Mouse (Mus musculus): ENCODE data around the gene Ppp1r14b. TPM values are rescaled to one million over a fixed set of nuclear protein-coding genes. Genes with fewer than 3 reads are reported as not detected.
A peak's percentile ranks its signal among the peaks of the same experiment; 100 is the strongest.

Ppp1r14b gene
- total RNA-seq, 2 experiments from 2014 or later, result 49.8 to 57.2 TPM

DNA sequence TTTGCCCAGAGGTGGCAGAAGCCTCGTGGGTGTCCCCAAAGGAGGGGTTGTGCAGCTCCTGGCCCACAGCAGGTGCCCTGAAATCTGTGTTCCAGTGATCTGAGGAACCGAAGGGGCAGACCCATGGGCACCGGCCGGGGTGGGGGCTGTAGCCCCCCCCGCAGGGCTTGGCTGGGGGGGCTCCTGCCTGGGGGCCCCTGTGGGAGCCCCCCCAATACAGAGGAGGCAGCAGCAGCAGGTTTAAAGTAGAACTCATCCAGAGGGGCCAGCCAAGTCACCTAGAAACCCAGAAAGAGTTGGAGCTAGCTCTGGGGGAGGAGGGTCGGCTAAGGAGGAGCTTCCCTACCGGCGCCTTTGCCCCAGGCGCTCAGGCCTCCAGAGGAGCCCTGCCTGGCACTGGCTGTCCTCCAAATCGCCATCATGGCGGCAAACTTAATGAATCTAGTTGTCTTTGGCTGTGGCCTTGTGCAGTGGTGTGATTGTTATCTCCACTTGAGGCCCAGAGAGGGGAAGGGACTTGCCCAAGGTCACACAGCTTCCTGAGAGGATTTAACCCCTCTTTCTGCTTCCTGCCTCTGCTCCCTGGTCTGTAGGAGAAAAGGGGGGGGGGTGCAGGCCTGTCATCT lies 4.2 kb upstream of the Ppp1r14b start:
- no peak for DNase-seq (ENCODE audit: low spot score in 2 of 2)
- intact Hi-C loops (cut with DNase I), result no loop called here

DNA sequence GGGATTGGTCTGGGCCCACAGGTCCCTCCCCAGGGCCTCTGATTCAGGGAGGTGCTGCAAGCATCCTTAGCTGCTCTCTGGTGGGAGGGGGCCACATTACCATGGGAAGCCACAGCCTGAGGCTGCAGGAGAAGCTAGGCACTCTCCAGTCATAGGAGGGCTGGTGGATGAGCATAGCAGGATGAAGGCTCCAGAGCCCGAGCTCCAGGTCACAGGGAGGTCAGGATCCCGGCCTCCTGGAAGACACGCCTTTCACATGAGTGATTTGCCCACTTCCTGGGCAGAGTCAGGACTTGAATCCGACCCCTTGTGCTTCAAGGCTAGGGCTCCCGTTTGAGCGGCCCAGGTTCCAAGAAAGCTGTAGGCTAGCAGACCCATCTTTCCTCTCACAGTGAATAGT lies 3.1 kb upstream of the Ppp1r14b start:
- no peak for DNase-seq (ENCODE audit: low spot score in 2 of 2)
- intact Hi-C loops (cut with DNase I), result no loop called here

DNA sequence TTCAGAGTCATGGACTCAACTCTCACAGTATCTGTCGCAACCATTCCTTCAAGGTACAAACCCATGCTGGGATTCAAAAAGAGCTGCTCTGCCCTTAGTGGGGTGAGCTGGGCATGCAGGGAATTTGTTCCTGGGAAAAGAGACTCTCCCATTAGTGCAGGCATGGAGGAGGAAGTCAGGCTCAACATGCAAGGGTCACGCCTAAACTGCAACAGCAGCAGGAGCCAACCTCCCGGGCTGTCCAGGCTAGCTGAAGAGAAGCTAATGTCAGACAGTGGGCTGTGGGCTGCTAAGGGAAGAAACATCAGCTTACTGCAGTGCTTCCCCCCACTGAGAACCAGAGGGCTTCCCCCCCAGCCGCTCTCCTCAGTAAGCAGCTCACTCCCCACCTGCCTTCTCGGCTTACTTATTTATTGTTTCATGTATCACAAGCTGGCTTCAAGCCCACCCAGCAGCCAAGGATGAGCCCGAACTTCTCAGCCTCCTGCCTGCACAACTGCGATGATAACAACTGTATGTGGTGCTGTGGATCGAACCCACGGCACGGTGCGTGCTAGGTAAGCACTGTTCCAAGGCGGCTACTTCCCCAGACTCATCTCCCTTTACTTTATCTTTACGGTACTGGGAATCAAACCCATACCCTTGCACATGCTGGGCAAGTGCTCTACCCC lies 2.4 kb upstream of the Ppp1r14b start:
- no peak for DNase-seq (ENCODE audit: low spot score in 2 of 2)
- intact Hi-C loops (cut with DNase I), result no loop called here

DNA sequence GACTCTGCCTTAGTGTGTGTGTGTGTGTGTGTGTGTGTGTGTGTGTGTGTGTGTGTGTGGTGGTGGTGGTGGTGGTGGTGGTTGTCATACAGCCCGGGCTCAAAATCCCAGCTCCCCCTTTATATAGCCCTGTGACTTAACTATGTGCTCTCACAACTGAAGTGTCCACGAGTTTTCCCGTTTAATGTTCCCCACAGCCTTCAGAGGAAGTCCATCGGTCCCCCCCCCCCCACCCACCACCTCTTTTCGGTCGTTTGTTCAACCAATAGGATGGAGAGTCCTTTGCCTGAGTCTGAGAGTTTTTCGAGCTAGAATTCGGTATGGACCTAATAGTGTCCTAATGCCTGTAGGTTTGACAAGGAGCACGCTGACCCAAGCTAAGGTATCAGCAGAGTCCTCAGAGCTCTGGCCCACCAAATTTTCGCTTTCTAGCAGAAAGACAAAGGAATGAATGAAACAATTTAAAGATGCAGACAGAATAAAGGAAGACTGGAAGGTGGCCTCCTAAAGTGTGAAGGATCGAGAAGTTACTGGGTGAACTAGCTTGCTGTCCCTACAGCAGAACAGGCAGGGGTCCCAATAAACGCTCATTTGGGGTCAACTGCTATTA lies 1.1 kb upstream of the Ppp1r14b start:
- DNase-seq (ENCODE audit: low spot score in 2 of 2), result no peak
- intact Hi-C loops (cut with DNase I), result loop anchor here (1.0 kb wide), 1 partner anchor 22 kb away; no protein-coding TSS in a partner anchor

DNA sequence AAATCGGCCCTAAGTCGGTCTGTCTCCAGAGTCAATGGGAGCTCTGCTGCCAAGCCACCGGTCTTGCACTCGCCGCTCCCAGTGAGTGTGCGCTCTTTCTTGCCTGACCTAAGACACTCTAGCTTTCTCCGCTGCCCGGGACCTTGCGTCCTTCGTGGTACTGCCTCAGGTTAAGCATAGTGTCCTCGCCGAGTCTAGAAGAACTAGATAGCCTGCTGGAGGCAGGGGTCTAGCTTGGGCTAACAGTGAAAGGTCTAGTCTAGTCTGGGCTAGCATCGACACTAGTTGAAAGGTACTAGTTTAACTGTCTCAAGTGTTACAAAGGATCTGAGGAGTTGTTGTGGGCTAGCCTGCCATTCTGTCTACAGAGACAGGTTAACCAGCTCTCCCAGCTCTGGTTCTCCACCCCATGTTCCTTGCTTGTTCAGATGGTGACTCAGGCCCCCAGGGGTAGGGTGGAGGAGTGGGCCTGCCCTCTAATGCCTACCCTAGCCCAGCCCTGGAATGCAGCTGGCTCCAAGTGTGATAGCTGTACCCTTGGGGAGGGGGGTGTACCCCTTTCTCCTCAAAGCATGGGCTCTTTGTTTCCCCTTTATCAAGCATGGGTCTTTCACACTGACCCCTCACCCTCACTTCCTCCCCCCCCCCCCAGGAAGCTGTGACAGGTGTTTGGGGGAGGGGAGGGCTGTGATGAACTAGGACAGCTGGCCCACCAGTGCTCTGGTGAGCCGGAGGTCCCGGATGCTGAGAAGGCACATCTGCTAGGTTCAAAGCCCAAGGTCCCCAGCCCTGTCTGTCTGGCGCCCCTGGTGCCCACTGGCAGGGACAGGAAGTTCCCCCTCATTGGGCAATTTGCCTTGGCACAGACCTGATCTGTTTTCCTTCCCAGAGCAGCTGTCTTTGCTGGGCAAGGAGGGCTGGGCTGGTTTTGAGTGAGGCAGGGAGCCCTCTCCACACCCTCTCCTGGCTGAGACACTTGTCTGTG lies 1.1 kb downstream of the Ppp1r14b start, which contains the start of gene Plcb3:
TSS of gene Plcb3 (minus strand) at position 934 of the 985 bp plus-strand sequence.
- peak; percentile 64 to 66 for DNase-seq (ENCODE audit: low spot score in 2 of 2)
- intact Hi-C loops (cut with DNase I), result loop anchor here (5.0 kb wide), 1 partner anchor 34 kb away; the partner anchor contains the start of genes Bad and Gpr137

DNA sequence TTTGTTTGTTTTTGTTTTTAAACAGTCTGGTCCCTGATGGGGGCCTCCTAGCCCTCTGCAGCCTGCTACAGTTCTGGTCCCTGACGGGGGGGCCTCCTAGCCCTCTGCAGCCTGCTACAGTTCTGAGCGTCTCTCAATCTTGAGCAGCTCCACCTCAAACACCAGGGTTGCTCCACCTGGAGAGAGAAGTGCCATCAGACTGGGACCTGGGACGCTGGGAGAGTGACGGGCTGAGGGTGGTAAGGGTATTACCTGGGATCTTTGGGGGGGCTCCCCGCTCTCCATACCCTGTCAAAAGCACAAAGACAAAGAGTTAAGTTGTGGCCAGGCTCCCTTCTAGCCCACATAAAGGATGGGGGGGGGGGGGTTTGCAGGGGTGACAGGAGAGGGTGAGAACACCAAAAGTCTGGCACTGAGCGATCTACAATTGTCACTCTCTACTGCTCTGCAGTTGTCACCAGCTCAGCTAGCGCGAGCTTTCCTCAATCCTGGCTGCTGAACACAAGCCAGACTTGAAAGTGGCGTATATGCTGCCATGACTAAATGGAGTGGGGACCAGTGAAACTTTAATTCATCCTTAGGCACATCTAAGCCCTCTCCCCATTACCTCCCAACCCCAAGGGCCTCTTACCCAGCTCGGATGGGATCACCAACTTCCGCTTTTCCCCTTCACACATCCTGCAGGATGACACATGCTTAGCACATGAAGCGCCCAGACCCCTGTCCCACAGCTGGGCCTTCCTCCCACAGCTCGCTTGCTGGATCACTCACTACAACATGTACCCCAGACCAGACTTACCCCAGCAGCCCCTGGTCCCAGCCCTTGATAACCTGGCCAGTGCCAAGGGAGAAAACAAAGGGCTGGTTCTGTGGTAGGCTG lies 3.2 kb downstream of the Ppp1r14b start:
- no peak for DNase-seq (ENCODE audit: low spot score in 2 of 2)
- intact Hi-C loops (cut with DNase I), result loop anchor here (2.0 to 5.0 kb wide), 2 partner anchors 36 to 55 kb away; partner anchors contain the start of genes Bad and Gpr137

DNA sequence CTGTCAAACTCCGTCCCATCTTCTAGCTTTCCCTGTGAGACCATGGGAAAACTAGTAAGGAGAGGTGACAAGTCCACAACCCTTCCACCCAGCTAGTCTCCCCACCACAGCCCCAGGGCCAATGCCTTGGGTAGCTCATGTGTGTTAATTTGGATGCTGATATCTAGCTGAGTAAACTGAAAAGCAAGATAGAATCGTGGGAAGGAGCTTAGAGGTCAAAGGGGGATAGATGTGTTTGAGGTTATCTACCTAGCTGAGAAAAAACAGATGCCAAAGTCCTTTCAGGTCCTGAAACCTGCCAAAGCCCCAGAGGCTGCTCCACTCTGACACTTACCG lies 3.8 kb downstream of the Ppp1r14b start:
- DNase-seq (ENCODE audit: low spot score in 2 of 2), result peak in 1 of 2 experiments; percentile 28
- intact Hi-C loops (cut with DNase I), result loop anchor here (2.0 to 5.0 kb wide), 2 partner anchors 36 to 56 kb away; partner anchors contain the start of genes Bad and Gpr137

DNA sequence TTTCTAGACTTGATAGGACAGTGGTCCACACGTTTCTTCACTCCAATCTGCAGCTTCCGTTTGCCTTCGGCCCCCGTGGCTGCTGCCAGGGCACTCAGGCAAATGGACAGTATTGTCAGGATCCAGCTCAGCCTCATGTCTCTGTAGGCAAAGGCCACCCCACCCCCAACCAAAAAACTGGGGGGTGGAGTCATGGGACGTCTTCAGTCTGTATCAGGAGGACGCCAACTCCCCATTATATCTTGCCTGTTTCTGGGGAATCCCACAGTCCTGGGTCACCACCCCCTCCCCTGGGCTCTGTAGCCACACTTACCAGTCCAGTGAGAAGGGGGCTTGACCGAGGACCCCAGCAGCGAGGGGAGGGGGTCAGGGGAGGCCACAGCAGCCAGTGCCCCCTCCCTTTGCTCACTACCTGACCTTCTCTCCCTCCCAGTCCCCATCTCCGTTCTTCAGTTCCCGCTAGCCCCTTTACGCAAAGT lies 4.3 kb downstream of the Ppp1r14b start:
- intact Hi-C loops (cut with DNase I), result loop anchor here (2.0 to 5.0 kb wide), 2 partner anchors 37 to 56 kb away; partner anchors contain the start of genes Bad and Gpr137
- DNase-seq (ENCODE audit: low spot score in 2 of 2), result peak; percentile 43 to 63

DNA sequence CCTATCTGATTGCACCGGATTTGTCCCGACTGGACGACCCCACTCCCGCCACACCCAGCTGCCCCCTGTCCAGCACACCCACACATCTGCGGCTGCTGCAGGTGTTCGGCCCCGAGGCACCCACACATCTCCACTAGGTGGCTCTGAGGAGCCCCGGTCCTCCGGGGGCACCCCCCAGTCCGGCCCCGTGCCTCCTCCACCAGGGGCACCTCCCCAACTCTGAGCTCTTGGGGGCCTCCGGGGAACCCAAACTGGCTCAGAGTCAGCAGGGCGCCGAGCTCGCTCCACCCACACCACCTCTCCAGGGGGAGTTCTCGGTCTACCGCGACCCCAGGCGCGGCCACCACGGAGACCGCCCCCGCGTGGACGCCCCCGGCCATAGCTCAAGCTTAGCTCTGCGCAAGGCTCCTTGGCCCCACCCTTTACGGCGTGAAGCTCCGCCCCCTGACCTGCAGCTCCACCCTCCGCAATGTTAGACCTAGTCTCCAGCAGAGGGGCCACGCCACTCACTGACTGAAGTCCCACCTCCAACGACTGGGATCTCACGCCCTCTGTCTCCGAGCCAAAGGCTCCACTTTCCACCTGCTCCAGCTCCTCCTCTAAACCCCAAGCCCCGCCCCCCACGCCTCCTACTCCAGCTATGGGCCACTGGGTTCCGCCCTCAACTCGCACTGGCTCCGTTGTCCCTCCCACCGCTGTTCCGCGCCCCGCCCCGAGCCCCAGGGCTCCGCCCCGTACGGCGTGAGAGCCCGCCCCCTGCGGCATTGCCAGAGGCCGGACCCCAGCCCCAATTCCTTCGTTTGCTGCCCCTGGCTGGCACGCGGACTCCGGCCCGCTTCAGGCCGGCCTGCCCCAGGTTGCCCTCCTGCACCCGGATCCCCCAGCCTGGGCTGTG lies 5.0 kb downstream of the Ppp1r14b start:
- intact Hi-C loops (cut with DNase I), result loop anchor here (2.0 to 5.0 kb wide), 2 partner anchors 37 to 57 kb away; partner anchors contain the start of genes Bad and Gpr137
- peak; percentile 99 to 100 for DNase-seq (ENCODE audit: low spot score in 2 of 2)

DNA sequence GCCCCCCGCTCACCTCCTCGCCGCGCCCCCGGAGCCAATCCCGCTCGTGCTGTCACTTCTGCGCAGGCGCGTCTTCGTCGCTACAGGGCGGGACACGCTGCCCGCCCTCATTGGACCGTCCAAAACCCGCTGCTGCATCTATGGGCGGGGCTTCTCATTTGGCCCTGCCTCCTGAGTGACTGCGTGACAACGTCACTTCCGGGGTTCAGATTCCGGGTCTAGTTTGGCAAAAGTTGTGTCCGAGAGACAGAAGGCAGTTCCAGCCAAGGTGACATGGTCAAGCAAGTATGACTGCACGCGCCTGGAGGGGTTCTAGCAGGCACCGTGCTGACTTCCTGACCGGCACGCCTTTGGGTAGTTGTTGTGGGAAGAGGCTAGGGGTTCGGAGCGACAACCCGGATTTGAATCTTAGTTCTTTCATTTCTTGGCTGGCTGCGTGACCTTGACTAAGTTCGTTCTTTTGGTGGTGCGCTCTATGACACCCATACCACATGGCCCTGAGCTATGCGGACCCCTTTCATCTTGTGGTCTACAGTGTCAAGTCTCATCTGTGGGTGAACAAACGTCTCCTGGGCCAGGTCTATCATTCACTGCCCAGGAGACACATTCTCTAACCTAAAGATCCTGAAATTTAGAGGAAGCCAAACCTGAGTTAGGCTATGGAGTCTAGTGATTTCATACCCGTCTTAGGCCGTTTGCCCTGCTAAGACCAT lies 5.8 kb downstream of the Ppp1r14b start, which contains the start of gene Fkbp2:
TSS of gene Fkbp2 (minus strand) at position 121 of the 713 bp plus-strand sequence.
- peak; percentile 99 for DNase-seq (ENCODE audit: low spot score in 2 of 2)
- intact Hi-C loops (cut with DNase I), result no loop called here

DNA sequence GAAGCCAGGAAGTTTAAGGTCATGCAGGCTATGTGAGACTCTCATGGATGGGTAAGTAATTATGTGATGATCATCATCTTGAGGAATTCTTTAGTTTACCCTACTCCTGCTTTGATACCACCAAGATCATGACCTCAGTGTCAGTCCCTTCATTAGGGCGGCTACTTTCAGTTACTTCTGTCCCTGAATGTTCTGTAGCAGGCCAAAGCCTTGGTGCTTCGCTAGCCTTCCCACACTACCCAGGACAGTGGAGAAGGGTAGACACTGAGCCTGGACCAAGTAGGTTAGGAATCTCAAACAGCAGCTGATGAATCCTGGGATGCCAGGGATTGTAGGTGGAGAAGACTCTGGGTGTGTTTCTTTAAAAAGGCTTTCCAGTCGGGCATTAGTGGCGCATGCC lies 6.7 kb downstream of the Ppp1r14b start:
- intact Hi-C loops (cut with DNase I), result no loop called here
- DNase-seq (ENCODE audit: low spot score in 2 of 2), result no peak

DNA sequence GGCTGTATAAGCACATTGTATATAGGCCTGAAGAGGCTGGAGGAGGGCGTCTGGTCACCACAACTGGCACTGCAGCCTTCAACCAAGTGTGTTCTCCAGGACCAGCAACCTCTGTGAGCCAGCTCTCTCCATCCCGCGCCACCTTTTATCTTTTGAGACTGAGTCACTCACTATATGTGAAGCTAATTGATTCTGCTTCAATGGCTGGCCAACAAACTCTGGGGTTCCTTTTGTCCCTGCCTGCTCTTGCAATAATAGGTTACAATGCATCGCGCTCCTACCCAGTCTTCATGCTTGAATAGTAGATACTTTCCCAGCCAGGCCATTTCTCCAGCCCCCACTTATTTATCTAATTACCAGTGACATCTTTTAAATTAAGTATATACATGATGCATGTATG lies 8.9 kb downstream of the Ppp1r14b start:
- intact Hi-C loops (cut with DNase I), result no loop called here
- DNase-seq (ENCODE audit: low spot score in 2 of 2), result no peak

DNA sequence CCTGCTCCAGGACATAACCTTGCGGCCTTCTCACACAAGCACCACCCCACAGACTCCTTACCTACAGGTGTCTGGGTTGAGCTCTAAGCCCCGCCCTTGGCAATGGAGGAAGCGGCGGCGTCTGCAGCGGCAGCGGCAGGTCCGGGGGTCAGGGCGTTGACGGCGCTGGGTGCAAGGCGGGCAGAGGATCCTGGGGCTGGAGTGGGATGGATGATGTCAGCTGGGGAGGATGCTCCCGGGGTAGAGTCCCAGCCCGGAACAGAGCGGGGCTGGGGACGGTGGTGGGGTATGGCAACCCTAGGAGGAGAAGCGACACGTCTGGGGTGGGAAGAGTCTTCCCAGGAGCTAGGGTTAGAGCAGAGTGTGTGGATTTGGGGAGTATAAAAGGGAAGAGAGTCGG lies 10.5 kb downstream of the Ppp1r14b start:
- DNase-seq (ENCODE audit: low spot score in 2 of 2), result no peak
- intact Hi-C loops (cut with DNase I), result no loop called here

DNA sequence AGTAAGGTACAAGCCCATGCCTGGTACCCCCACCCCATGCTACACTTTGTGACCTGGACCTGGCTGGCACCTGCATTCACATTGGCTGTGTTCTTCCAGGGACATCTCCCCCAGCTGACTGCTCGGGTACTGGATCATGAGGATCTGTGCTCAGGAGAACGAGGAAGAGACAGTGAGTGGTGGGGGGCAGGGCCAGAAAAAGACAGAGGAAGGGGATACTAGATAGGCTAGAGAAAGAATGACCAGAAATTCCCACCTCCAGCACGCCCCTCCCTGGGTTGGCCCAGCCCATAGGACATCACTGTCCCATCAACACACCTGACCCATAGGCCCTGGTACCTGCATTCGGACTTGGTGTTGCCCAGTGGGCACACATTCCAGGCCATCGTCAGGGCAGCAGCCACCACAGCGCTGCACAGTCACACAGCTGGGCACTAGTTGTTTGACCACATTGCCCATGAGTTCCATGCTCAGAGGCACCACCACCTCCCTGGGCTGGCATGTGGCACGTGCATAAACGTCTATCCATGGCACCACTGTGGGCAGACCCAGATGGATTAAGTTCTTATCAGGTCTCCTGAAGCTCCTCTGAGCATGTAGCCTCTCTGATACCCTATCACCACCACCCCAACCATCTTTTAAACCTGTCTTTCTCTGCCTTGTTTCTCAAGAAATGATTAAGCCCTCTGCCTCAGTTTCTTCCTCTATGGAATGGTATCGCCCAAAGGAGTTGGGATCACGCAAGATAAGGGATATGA lies 11.4 kb downstream of the Ppp1r14b start:
- intact Hi-C loops (cut with DNase I), result no loop called here
- DNase-seq (ENCODE audit: low spot score in 2 of 2), result no peak

DNA sequence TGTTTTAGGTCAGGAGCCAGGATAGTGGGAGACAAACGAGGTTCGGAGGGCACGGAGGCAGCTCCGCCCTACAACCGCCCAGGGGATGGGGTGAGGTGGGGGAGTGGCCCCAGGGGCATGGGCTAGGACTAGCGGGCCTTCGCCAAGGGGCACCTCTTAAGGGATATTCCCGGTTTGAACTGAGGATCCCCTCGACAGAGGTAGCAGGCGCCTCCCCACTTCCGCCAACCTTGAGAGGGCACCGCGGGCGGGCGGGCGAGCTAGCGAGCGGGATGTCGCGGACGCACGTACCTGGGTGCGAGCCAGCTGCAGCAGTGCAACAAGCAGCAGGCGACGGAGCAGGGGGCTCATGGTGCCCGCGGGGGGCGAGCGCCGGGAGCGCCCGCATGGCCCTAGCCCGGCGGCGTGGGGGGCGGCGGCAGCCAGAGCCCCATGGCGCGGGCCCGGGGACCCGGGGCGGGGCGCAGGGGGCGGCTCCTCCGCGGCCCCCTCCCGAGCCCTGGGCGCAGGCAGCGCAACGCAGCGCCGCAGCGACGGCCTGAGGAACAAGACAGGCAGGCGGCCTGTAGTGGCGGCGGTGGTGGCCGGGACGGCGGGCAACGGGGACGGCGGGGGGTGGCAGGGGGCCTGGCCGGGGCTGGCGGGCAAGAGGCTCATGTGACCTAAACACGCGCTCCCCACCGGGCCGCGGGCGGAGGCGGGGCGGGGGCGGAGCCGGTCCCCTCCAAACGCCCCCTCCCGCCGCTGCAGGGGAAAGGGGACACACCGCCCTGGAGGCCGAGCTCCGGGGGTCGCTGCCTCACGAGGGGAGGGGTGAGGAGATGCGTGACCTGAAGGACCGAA lies 12.5 kb downstream of the Ppp1r14b start, which contains the start of gene Vegfb:
TSS of gene Vegfb (minus strand) at position 591 of the 843 bp plus-strand sequence.
- DNase-seq (ENCODE audit: low spot score in 2 of 2), result peak; percentile 44 to 66
- intact Hi-C loops (cut with DNase I), result no loop called here

Data from left cerebral cortex, postnatal 25 days (tissue).